Mouse (Mus musculus) ovary, postnatal 14 days (tissue): ENCODE measurements at regions not wholly inside any gene's neighbourhood (a gene's known extent, or its start where the extent isn't known, plus 50 kb on each side); places are given as distances from the start of the nearest gene placed in this dataset.

Experiments used
- DNase-seq: peaks from one replicate; pipeline ENCODE4 v3.0.0; 2022; ENCODE audit warnings: low spot score

GRCm38 (mm10) chr6:31085063-31085759 lies 126.3 kb upstream of the Klf14 start:
- no peak for DNase-seq

- DNase-seq = no peak
Measured at GRCm38 (mm10) chr6:31085760-31086108, 126.9 kb upstream of the Klf14 start.

GRCm38 (mm10) chr6:31086283-31086682 lies 127.4 kb upstream of the Klf14 start:
- DNase-seq = no peak

- no peak for DNase-seq
Measured at GRCm38 (mm10) chr6:31086798-31087360, 128.0 kb upstream of the Klf14 start.

GRCm38 (mm10) chr6:31087511-31087910 lies 128.6 kb upstream of the Klf14 start:
- no peak for DNase-seq

GRCm38 (mm10) chr6:31088147-31088972 lies 129.5 kb upstream of the Klf14 start:
- no peak for DNase-seq

- no peak for DNase-seq
Measured at GRCm38 (mm10) chr6:31088973-31089368, 130.1 kb upstream of the Klf14 start.

- DNase-seq = no peak
Measured at GRCm38 (mm10) chr6:31090288-31090687, 131.4 kb upstream of the Klf14 start.

- no peak for DNase-seq
Measured at GRCm38 (mm10) chr6:31090791-31091190, 131.9 kb upstream of the Klf14 start.

GRCm38 (mm10) chr6:31092324-31092723 lies 133.4 kb upstream of the Klf14 start:
- DNase-seq = no peak

GRCm38 (mm10) chr6:31092760-31093159 lies 133.9 kb upstream of the Klf14 start:
- no peak for DNase-seq

- DNase-seq = no peak
Measured at GRCm38 (mm10) chr6:31095943-31096714, 137.3 kb upstream of the Klf14 start.

GRCm38 (mm10) chr6:31096787-31097186 lies 137.9 kb upstream of the Klf14 start:
- no peak for DNase-seq

GRCm38 (mm10) chr6:31097254-31097653 lies 138.4 kb upstream of the Klf14 start:
- DNase-seq = no peak

- DNase-seq = no peak
Measured at GRCm38 (mm10) chr6:31098106-31098505, 139.2 kb upstream of the Klf14 start.

- no peak for DNase-seq
Measured at GRCm38 (mm10) chr6:31100084-31100579, 141.3 kb upstream of the Klf14 start.

- DNase-seq = no peak
Measured at GRCm38 (mm10) chr6:31100749-31101148, 141.9 kb upstream of the Klf14 start.

GRCm38 (mm10) chr6:31106144-31106836 lies 147.4 kb upstream of the Klf14 start:
- DNase-seq = no peak

GRCm38 (mm10) chr6:31106856-31107359 lies 148.0 kb upstream of the Klf14 start:
- DNase-seq = no peak

- no peak for DNase-seq
Measured at GRCm38 (mm10) chr6:31107360-31107759, 148.5 kb upstream of the Klf14 start.

- DNase-seq = no peak
Measured at GRCm38 (mm10) chr6:31107916-31108685, 149.2 kb upstream of the Klf14 start.
